Mouse (Mus musculus): ENCODE results near the gene H2afz.

H2afz gene

GRCm38 (mm10) chr3:137881093-137881492 lies 16.8 kb downstream of the H2afz start:
- no peak for TF ChIP-seq GATA4 (IDR thresholded peaks at IDR 0.05; ENCODE audit: insufficient replicate concordance, low read length)

GRCm38 (mm10) chr3:137887961-137888360 lies 23.7 kb downstream of the H2afz start:
- no peak for TF ChIP-seq GATA4 (IDR thresholded peaks at IDR 0.05; ENCODE audit: insufficient replicate concordance, low read length)

- no peak for TF ChIP-seq GATA4 (IDR thresholded peaks at IDR 0.05; ENCODE audit: insufficient replicate concordance, low read length)
Observed at GRCm38 (mm10) chr3:137891089-137891488, 26.8 kb downstream of the H2afz start.

- TF ChIP-seq GATA4 (IDR thresholded peaks at IDR 0.05; ENCODE audit: insufficient replicate concordance, low read length): no peak
Observed at GRCm38 (mm10) chr3:137892118-137892517, 27.8 kb downstream of the H2afz start.

- no peak for TF ChIP-seq GATA4 (IDR thresholded peaks at IDR 0.05; ENCODE audit: insufficient replicate concordance, low read length)
Observed at GRCm38 (mm10) chr3:137893789-137894188, 29.5 kb downstream of the H2afz start.

- TF ChIP-seq GATA4 (IDR thresholded peaks at IDR 0.05; ENCODE audit: insufficient replicate concordance, low read length): no peak
Observed at GRCm38 (mm10) chr3:137895196-137895595, 30.9 kb downstream of the H2afz start.

- no peak for TF ChIP-seq GATA4 (IDR thresholded peaks at IDR 0.05; ENCODE audit: insufficient replicate concordance, low read length)
Observed at GRCm38 (mm10) chr3:137896386-137896785, 32.1 kb downstream of the H2afz start.

- no peak for TF ChIP-seq GATA4 (IDR thresholded peaks at IDR 0.05; ENCODE audit: insufficient replicate concordance, low read length)
Observed at GRCm38 (mm10) chr3:137896867-137897266, 32.6 kb downstream of the H2afz start.

- no peak for TF ChIP-seq GATA4 (IDR thresholded peaks at IDR 0.05; ENCODE audit: insufficient replicate concordance, low read length)
Observed at GRCm38 (mm10) chr3:137897685-137898084, 33.4 kb downstream of the H2afz start.

- no peak for TF ChIP-seq GATA4 (IDR thresholded peaks at IDR 0.05; ENCODE audit: insufficient replicate concordance, low read length)
Observed at GRCm38 (mm10) chr3:137900149-137900548, 35.9 kb downstream of the H2afz start.

- no peak for TF ChIP-seq GATA4 (IDR thresholded peaks at IDR 0.05; ENCODE audit: insufficient replicate concordance, low read length)
Observed at GRCm38 (mm10) chr3:137913093-137913492, 48.8 kb downstream of the H2afz start.
